Mouse (Mus musculus) hindbrain, embryonic 10.5 days (tissue): ENCODE results near the gene Spock1. TPM values are rescaled to one million over a fixed set of nuclear protein-coding genes. Genes with fewer than 3 reads are reported as not detected.
"Not testable (repeated sequence)": the region's sequence is repeated elsewhere in the genome, so short reads cannot be mapped to it uniquely, and the experiment has no call there.

Experiments used
- DNase-seq: peaks from one replicate; pipeline ENCODE4 v3.0.0-alpha.2; 2017; ENCODE audit warnings: low spot score
- H3K27ac ChIP-seq: fragments of 300-500 bp; sonication (generic); 2 replicates; pipeline ENCODE4 v1.5.1; 2016; ENCODE audit warnings: mild to moderate bottlenecking, moderate library complexity
- H3K27me3 ChIP-seq: fragments of 300-500 bp; sonication (generic); 2 replicates; pipeline ENCODE4 v1.6.1; 2016; ENCODE audit warnings: mild to moderate bottlenecking; ENCODE audit not compliant: poor library complexity, insufficient read depth, severe bottlenecking
- H3K36me3 ChIP-seq: fragments of 300-500 bp; sonication (generic); 2 replicates; pipeline ENCODE4 v1.6.1; 2016; ENCODE audit warnings: mild to moderate bottlenecking, moderate library complexity
- H3K4me1 ChIP-seq: fragments of 300-500 bp; sonication (generic); replicated peaks from 2 replicates; pipeline ENCODE4 v1.6.1; 2016; ENCODE audit warnings: mild to moderate bottlenecking
- H3K4me3 ChIP-seq: fragments of 300-500 bp; sonication (generic); 2 replicates; pipeline ENCODE4 v1.5.1; 2016; ENCODE audit warnings: mild to moderate bottlenecking, moderate library complexity
- H3K9me3 ChIP-seq: fragments of 300-500 bp; sonication (generic); 2 replicates; pipeline ENCODE4 v1.6.1; 2016; ENCODE audit warnings: mild to moderate bottlenecking, moderate library complexity
- WGBS: fragments of 180-500 bp; shearing (Covaris S2); methylation state at CpG from one replicate; pipeline ENCODE4 v1.1.7; 2016; 5-methylcytosine and 5-hydroxymethylcytosine counted together
- polyA plus RNA-seq: library from polyadenylated mRNA; unstranded; fragments of >200 nt; fragmentation: Nextera tagmentation; extraction: Ambion mirVana; gene quantifications from 2 replicates; pipeline ENCODE4 v1.2.1, GENCODE M21; 2016

Spock1 gene
- polyA plus RNA-seq, 1 experiment from 2014 or later, result 10.3 TPM

GRCm38 (mm10) chr13:57589338-57589914 lies 318.7 kb downstream of the Spock1 start:
- Histone ChIP-seq H3K4me1 (peaks cover 14% of the 10 kb centered on the region), H3K27me3 (peaks cover 11% of the 10 kb centered on the region; the same call in 1 of the 2 replicates), H3K27ac (peak overlapping the region; percentile 1; the same call in 1 of the 2 replicates)
- not testable (repeated sequence) for H3K4me3 ChIP-seq, DNase-seq, H3K9me3 ChIP-seq, H3K36me3 ChIP-seq
- 90% methylated on average over 4 of the region's 4 CpGs for WGBS

- Histone ChIP-seq H3K4me1 (peaks cover 13% of the 10 kb centered on the region), H3K9me3 (no peaks in the 10 kb centered on the region), H3K36me3 (no peaks in the 10 kb centered on the region), H3K27ac (peak overlapping the region; percentile 1; the same call in 1 of the 2 replicates), H3K4me3 (no peak overlapping the region), H3K27me3 (0 out of 2 replicates have a peak, but pooled peaks cover 8% of the 10 kb centered on the region)
- no peak for DNase-seq
- WGBS, result 44% methylated on average over 10 of the region's 10 CpGs
These were observed 319.4 kb downstream of the Spock1 start for GRCm38 (mm10) chr13:57588558-57589273.

- DNase-seq, result no peak
- Histone ChIP-seq H3K36me3 (no peaks in the 10 kb centered on the region), H3K27me3 (0 out of 2 replicates have a peak, but pooled peaks cover 8% of the 10 kb centered on the region), H3K4me3 (no peak overlapping the region), H3K4me1 (peaks cover 18% of the 10 kb centered on the region), H3K27ac (no peak overlapping the region), H3K9me3 (no peaks in the 10 kb centered on the region)
- 53% methylated on average over 3 of the region's 3 CpGs for WGBS
These were observed 323.0 kb downstream of the Spock1 start for GRCm38 (mm10) chr13:57585131-57585530.

GRCm38 (mm10) chr13:57582314-57582976 lies 325.7 kb downstream of the Spock1 start:
- no peaks in the 10 kb centered on the region for H3K9me3 ChIP-seq
- peaks cover 10% of the 10 kb centered on the region for H3K4me1 ChIP-seq
- H3K4me3 ChIP-seq, result no peak overlapping the region
- no peak for DNase-seq
- no peaks in the 10 kb centered on the region for H3K36me3 ChIP-seq
- peaks cover 8% of the 10 kb centered on the region; the same call in 1 of the 2 replicates for H3K27me3 ChIP-seq
- no peak overlapping the region for H3K27ac ChIP-seq
- WGBS, result 79% methylated on average over 12 of the region's 12 CpGs

GRCm38 (mm10) chr13:57577541-57578244 lies 330.4 kb downstream of the Spock1 start:
- H3K4me3 ChIP-seq, result no peak overlapping the region
- H3K27me3 ChIP-seq, result peaks cover 13% of the 10 kb centered on the region; the same call in 1 of the 2 replicates
- H3K36me3 ChIP-seq, result no peaks in the 10 kb centered on the region
- DNase-seq, result no peak
- no peaks in the 10 kb centered on the region for H3K9me3 ChIP-seq
- no peak overlapping the region for H3K27ac ChIP-seq
- WGBS, result 88% methylated on average over 5 of the region's 5 CpGs
- peaks cover 12% of the 10 kb centered on the region for H3K4me1 ChIP-seq

- Histone ChIP-seq H3K27me3 (peaks cover 13% of the 10 kb centered on the region; the same call in 1 of the 2 replicates), H3K36me3 (no peaks in the 10 kb centered on the region), H3K9me3 (no peaks in the 10 kb centered on the region), H3K4me3 (no peak overlapping the region), H3K27ac (no peak overlapping the region), H3K4me1 (peaks cover 11% of the 10 kb centered on the region)
- 25% methylated on average over 4 of the region's 4 CpGs for WGBS
- peak; percentile 12 for DNase-seq
These were observed 334.6 kb downstream of the Spock1 start for GRCm38 (mm10) chr13:57573501-57573900.

GRCm38 (mm10) chr13:57568404-57568803 lies 339.7 kb downstream of the Spock1 start:
- 92% methylated on average over 8 of the region's 8 CpGs for WGBS
- Histone ChIP-seq H3K36me3 (no peaks in the 10 kb centered on the region), H3K27ac (no peak overlapping the region), H3K27me3 (no peaks in the 10 kb centered on the region), H3K4me3 (no peak overlapping the region), H3K4me1 (peaks cover 8% of the 10 kb centered on the region), H3K9me3 (no peaks in the 10 kb centered on the region)
- DNase-seq, result no peak

GRCm38 (mm10) chr13:57555186-57555585 lies 352.9 kb downstream of the Spock1 start:
- Histone ChIP-seq H3K4me3 (no peak overlapping the region), H3K27me3 (0 out of 2 replicates have a peak, but pooled peaks cover 3% of the 10 kb centered on the region), H3K27ac (no peak overlapping the region), H3K36me3 (no peaks in the 10 kb centered on the region), H3K9me3 (no peaks in the 10 kb centered on the region), H3K4me1 (0 out of 2 replicates have a peak, but pooled peaks cover 6% of the 10 kb centered on the region)
- no peak for DNase-seq
- WGBS, result 68% methylated on average over 4 of the region's 4 CpGs

GRCm38 (mm10) chr13:57549743-57550142 lies 358.4 kb downstream of the Spock1 start:
- Histone ChIP-seq H3K27me3 (0 out of 2 replicates have a peak, but pooled peaks cover 3% of the 10 kb centered on the region), H3K27ac (no peak overlapping the region), H3K9me3 (no peaks in the 10 kb centered on the region), H3K4me1 (0 out of 2 replicates have a peak, but pooled peaks cover 6% of the 10 kb centered on the region), H3K4me3 (no peak overlapping the region), H3K36me3 (no peaks in the 10 kb centered on the region)
- WGBS, result 31% methylated on average over 5 of the region's 5 CpGs
- peak; percentile 51 for DNase-seq

GRCm38 (mm10) chr13:57536988-57537547 lies 371.1 kb downstream of the Spock1 start:
- no peak overlapping the region for H3K4me3 ChIP-seq
- H3K27me3 ChIP-seq, result no peaks in the 10 kb centered on the region
- H3K27ac ChIP-seq, result no peak overlapping the region
- peaks cover 10% of the 10 kb centered on the region; the same call in 1 of the 2 replicates for H3K4me1 ChIP-seq
- DNase-seq, result no peak
- no peaks in the 10 kb centered on the region for H3K36me3 ChIP-seq
- no peaks in the 10 kb centered on the region for H3K9me3 ChIP-seq
- 78% methylated on average over 8 of the region's 8 CpGs for WGBS

GRCm38 (mm10) chr13:57534325-57534724 lies 373.8 kb downstream of the Spock1 start:
- Histone ChIP-seq H3K4me1 (no peaks in the 10 kb centered on the region; the same call in 1 of the 2 replicates), H3K4me3 (no peak overlapping the region), H3K36me3 (no peaks in the 10 kb centered on the region), H3K27ac (peak overlapping the region; percentile 29), H3K27me3 (no peaks in the 10 kb centered on the region), H3K9me3 (no peaks in the 10 kb centered on the region)
- 90% methylated on average over 7 of the region's 7 CpGs for WGBS
- DNase-seq, result no peak

- H3K36me3 ChIP-seq, result no peaks in the 10 kb centered on the region
- no peaks in the 10 kb centered on the region; the same call in 1 of the 2 replicates for H3K9me3 ChIP-seq
- no peaks in the 10 kb centered on the region for H3K4me1 ChIP-seq
- no peaks in the 10 kb centered on the region for H3K27me3 ChIP-seq
- DNase-seq, result no peak
- H3K4me3 ChIP-seq, result no peak overlapping the region
- no peak overlapping the region for H3K27ac ChIP-seq
These were observed 382.2 kb downstream of the Spock1 start for GRCm38 (mm10) chr13:57525946-57526345.
